Mouse (Mus musculus) cerebellum, adult (tissue): ENCODE data around the gene Olfr1392.

Experiments
- ATAC-seq: cut with Nextera tagmentation; 2 replicates; pipeline ENCODE4 v1.9.2; 2017; ENCODE audit warnings: mild to moderate bottlenecking, moderate library complexity, mixed read lengths; ENCODE audit not compliant: insufficient number of reproducible peaks, low FRiP score, low TSS enrichment

The Olfr1392 gene

GRCm38 (mm10) chr11:49250422-49251379, 34.4 kb upstream of the Olfr1392 start:
- ATAC-seq: peak; percentile 79

GRCm38 (mm10) chr11:49251380-49251761, 33.7 kb upstream of the Olfr1392 start:
- no peak for ATAC-seq

GRCm38 (mm10) chr11:49252048-49252447, 33.0 kb upstream of the Olfr1392 start:
- ATAC-seq: no peak

DNA sequence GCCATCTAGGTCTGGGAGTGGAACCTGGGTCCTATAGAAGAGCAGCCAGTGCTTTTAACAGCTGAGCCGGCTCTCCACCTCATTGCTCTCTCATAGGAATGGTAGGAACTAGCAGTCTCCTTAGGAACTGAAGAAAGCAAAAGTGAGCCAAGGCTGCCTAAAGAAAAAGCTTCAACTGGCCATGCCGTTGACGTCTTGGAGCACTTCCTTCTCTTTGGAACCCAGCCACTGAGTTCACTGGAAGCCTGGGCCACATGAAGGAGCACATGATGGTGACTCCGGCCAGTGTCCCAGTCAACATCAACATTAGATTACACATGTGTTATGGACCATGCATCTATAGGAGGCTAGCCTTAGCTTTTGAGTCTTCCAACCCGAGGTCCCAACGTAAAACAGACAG, 32.0 kb upstream of the Olfr1392 start:
- ATAC-seq: no peak

DNA sequence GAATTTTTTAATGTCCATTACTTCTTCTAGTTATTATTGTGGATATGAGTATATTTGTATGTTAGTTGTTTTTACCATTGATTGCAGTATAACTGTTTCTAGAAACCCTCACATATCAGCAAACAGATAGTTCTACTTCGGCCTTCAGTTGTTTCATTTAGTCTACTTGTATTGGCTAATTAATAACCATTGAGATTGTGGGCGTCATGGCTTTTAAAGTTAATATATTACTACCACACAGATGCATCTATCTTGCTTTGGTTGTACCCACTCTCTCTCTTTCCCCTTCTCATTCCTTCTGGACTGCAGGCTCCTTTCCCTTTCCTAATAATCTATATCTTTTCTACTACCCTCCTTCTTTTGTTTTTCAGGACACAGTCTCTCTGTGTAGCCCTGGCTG, 25.8 kb upstream of the Olfr1392 start:
- no peak for ATAC-seq

- ATAC-seq: no peak
Measured at GRCm38 (mm10) chr11:49259829-49260228, 25.3 kb upstream of the Olfr1392 start.

DNA sequence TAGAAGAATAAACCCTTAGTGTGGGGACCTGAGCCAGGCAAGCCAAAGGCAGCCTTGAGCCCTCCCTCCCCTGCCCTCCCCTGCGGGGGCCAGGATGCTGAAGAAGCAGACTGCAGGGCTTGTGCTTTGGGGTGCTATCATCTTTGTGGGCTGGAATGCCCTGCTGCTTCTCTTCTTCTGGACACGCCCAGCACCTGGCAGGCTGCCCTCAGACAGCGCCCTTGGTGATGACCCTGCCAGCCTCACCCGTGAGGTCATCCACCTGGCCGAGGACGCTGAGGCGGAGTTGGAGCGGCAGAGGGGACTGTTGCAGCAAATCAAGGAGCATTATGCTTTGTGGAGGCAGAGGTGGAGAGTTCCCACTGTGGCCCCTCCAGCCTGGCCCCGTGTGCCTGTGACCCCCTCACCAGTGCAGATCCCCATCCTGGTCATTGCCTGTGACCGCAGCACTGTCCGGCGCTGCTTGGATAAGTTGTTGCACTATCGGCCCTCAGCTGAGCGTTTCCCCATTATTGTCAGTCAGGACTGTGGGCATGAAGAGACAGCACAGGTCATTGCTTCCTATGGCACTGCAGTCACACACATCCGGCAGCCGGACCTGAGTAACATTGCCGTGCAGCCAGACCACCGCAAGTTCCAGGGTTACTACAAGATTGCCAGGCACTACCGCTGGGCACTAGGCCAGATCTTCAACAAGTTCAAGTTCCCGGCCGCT, 24.3 kb upstream of the Olfr1392 start:
- ATAC-seq: no peak

DNA sequence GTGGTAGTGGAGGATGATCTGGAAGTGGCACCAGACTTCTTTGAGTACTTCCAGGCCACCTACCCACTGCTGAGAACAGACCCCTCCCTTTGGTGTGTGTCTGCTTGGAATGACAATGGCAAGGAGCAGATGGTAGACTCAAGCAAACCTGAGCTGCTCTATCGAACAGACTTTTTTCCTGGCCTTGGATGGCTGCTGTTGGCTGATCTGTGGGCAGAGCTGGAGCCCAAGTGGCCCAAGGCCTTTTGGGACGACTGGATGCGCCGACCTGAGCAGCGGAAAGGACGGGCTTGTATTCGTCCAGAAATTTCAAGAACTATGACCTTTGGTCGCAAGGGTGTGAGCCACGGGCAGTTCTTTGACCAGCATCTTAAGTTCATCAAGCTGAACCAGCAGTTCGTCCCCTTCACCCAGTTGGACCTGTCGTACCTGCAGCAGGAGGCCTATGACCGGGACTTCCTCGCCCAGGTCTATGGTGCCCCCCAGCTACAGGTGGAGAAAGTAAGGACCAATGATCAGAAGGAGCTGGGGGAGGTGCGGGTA, 23.7 kb upstream of the Olfr1392 start:
- no peak for ATAC-seq

- ATAC-seq: no peak
Measured at GRCm38 (mm10) chr11:49262286-49262685, 22.8 kb upstream of the Olfr1392 start.

DNA sequence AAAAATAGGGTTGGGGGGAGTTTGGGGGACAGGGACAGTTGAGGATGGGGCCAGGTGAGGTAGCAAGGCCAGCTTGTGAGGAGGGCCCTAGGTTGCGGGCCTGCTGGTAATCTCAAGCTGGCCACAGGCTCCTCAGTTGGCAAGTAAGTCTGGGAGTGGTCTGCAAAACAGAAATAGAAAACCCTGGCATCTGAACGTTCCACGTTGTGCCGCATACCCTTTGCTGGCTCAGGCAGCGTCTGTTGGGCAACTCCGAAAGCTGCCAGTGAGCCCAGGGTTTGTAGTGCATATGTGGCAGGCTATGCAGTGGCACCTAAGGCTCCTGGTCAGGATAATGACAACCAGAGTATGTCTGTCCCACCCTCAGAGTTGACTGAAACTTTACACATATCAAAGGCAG, 21.9 kb upstream of the Olfr1392 start:
- ATAC-seq: no peak

GRCm38 (mm10) chr11:49264081-49264480, 21.0 kb upstream of the Olfr1392 start:
- ATAC-seq: no peak

DNA sequence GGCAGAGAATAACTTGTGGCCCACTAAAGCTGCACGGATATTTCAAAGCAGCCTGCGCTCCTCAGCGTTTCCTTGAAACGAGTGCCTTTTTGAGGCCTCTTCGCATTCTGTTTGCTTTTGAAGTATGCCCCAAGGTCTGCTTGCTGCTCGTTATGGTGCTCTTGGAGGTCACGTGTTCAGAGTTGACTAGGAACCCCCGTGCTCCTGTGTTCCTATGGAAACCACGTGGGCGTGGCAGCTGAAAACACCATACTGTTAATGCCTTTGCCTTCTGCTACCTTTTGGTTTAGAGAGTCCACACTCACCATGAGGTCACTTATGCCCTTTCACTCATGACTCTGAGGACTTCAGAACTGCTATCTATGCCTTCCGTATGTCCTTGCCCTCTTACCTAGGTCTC, 20.5 kb upstream of the Olfr1392 start:
- ATAC-seq: no peak

DNA sequence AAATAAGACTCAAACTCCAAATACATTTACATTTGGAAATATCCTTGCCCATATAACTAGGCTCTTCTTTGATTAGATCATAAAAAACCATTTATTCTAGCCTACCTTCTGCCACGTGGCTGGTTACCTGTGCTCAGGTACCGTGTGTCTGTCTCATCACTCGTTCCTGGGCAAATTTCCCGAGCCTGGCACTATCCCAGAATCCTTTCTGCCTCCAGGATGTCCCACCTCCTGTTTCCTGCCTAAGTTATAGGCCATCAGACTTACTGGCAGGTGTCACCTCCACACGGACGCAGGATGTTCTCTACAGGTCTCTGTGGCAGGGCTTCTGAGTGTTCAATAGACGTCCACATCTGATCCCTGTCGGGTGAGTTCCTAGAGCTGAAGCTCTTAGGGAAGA, 20.0 kb upstream of the Olfr1392 start:
- ATAC-seq: no peak

GRCm38 (mm10) chr11:49266671-49267070, 18.4 kb upstream of the Olfr1392 start:
- no peak for ATAC-seq

- no peak for ATAC-seq
Measured at GRCm38 (mm10) chr11:49267316-49267715, 17.8 kb upstream of the Olfr1392 start.

DNA sequence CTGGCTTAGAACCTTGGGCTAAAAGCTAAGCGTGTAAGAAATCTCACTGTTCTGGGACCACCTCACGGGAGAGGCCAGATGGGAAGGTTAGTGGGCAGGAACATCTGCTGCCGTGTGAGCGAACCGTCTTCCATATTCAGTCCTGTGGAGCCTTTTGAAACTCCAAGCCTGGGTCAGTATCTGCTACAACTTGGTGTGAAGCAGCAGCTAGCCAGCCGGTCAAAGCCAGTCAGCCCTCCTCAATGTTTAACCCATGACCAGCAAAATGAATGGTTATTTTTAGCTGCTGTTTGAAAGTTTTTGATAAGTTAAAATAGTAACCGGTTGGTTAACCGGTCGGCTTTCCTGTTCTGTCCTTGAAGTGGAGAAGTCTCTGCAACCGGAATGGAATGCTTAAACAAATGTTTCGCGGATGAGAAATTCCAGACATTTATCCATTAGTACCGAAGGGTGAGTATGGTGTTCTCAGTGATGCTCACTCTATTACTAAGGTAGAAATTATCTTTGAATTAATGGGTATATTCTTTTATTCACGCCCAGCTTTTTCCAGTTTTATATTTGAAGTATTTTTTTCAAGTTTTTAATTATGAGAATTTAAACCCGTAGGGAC, 17.0 kb upstream of the Olfr1392 start:
- ATAC-seq: no peak

- no peak for ATAC-seq
Measured at GRCm38 (mm10) chr11:49269761-49270160, 15.3 kb upstream of the Olfr1392 start.

DNA sequence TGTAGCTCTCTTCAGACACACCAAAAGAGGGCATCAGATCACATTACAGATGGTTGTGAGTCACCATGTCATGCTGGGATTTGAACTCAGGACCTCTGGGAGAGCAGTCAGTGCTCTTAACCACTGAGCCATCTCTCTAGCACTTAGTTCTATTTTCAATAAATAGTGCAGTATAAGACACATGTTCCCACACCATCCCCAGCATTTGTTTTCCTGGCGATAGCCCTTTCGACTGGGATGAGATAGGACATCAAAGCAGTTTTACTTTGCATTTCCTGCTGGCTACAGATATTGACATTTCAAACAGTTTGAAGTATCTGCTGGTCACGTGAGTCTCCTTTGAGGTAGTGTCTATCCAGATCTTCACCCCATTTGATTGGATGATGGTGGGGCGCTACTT, 14.7 kb upstream of the Olfr1392 start:
- no peak for ATAC-seq

GRCm38 (mm10) chr11:49271334-49271733, 13.7 kb upstream of the Olfr1392 start:
- ATAC-seq: no peak

DNA sequence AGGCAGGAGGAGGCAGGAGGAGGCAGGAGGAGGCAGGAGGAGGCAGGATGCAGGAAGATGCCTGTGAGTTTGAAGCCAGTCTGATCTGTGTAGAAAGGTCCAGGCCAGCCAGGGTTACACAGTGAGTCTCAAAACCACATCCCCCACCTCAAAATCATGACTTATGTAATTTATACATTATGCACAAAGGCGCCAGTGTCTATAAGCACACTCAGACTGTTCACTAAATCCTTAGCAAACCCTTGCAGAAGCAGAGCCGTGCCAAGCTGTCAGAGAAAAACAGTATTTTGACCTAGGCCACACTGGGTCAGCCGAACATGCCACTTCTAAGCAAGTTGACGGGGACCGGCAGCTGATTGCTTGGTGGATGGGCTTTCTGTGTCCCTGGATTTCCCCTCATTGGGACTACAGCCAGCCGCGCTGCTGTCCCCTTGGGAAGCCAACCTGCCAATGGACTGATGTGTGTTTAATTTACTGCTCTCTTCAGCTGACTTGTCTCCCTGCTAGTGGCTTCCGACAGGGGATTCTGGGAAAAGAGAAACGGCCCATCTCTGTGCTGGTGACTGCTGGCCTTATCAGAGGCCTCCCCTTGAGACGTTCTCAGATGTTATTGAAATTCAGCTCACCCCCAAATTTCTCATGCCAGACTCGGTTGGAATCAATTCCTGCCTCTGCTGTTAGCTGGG, 11.1 kb upstream of the Olfr1392 start:
- ATAC-seq: no peak
